Mouse (Mus musculus): Measurements from ENCODE around the gene Gm10985.

GRCm38 (mm10) chr3:53799671-53800070 is 45.2 kb upstream of the Gm10985 start:
- TF ChIP-seq CTCF (IDR thresholded peaks at IDR 0.05; ENCODE audit: low read depth) = no peak
- TF ChIP-seq EP300 (IDR thresholded peaks at IDR 0.05; ENCODE audit: low read depth) = no peak
